Mouse (Mus musculus) lung, embryonic 14.5 days (tissue): Measurements from ENCODE around the gene Hadhb. TPM values are rescaled to one million over a fixed set of nuclear protein-coding genes. Genes with fewer than 3 reads are reported as not detected.
A peak's percentile ranks its signal among the peaks of the same experiment; 100 is the strongest.

ENCODE experiments used
- ATAC-seq: fragments of 200-750 bp; cut with Nextera tagmentation; 2 replicates; pipeline ENCODE4 v1.8.0; 2017; ENCODE audit warnings: mild to moderate bottlenecking, moderate TSS enrichment, moderate library complexity; ENCODE audit not compliant: insufficient read depth
- DNase-seq: peaks from one replicate; pipeline ENCODE4 v3.0.0-alpha.2; 2015
- H3K27ac ChIP-seq: fragments of 300-500 bp; sonication (generic); 2 replicates; pipeline ENCODE4 v1.5.1; 2014; ENCODE audit warnings: low read depth, mild to moderate bottlenecking, moderate library complexity
- H3K27me3 ChIP-seq: fragments of 300-500 bp; sonication (generic); 2 replicates; pipeline ENCODE4 v1.6.1; 2014; ENCODE audit warnings: low read length, control low read depth; ENCODE audit not compliant: insufficient read depth
- H3K36me3 ChIP-seq: fragments of 300-500 bp; sonication (generic); 2 replicates; pipeline ENCODE4 v1.6.1; 2014; ENCODE audit warnings: control low read depth; ENCODE audit not compliant: insufficient read depth
- H3K4me1 ChIP-seq: fragments of 300-500 bp; sonication (generic); 2 replicates; pipeline ENCODE4 v1.6.1; 2014; ENCODE audit warnings: antibody characterized with exemption, control low read depth; ENCODE audit not compliant: insufficient read depth
- H3K4me2 ChIP-seq: fragments of 300-500 bp; sonication (generic); 2 replicates; pipeline ENCODE4 v1.6.1; 2014; ENCODE audit warnings: mild to moderate bottlenecking
- H3K4me3 ChIP-seq: fragments of 300-500 bp; sonication (generic); 2 replicates; pipeline ENCODE4 v1.5.1; 2014; ENCODE audit warnings: low read depth, low read length
- H3K9ac ChIP-seq: fragments of 300-500 bp; sonication (generic); 2 replicates; pipeline ENCODE4 v1.6.1; 2014
- H3K9me3 ChIP-seq: fragments of 300-500 bp; sonication (generic); 2 replicates; pipeline ENCODE4 v1.6.1; 2016; ENCODE audit warnings: low read depth, low read length, control low read depth
- CTCF ChIP-seq: IDR thresholded peaks from 2 replicates; pipeline ENCODE4 v1.5.1; 2016; ENCODE audit warnings: antibody characterized with exemption, low read depth
- WGBS: fragments of 180-500 bp; shearing (Covaris S2); extraction: QIAGEN DNeasy Blood & Tissue Kit; methylation state at CpG from one replicate; pipeline ENCODE4 v1.1.7; 2014; 5-methylcytosine and 5-hydroxymethylcytosine counted together
- polyA plus RNA-seq: library from polyadenylated mRNA; unstranded; fragments of >200 nt; fragmentation: Nextera tagmentation; extraction: Ambion mirVana; gene quantifications from 2 replicates; pipeline ENCODE4 v1.2.1, GENCODE M21; 2014

Hadhb gene
- 124 and 128 TPM in 2 replicates for polyA plus RNA-seq

GRCm38 (mm10) chr5:30154474-30155394, at the start of gene Hadhb, which contains the start of gene Hadha:
Gene Hadhb (plus strand): TSS chr5:30155248.
Gene Hadha (minus strand): TSS chr5:30155162.
- Histone ChIP-seq H3K4me2 (peak within 1 kb of the TSS; percentile 84), H3K36me3 (0 out of 2 replicates have a peak, but pooled peaks cover 3% of the 10 kb centered on the region), H3K27me3 (no peaks in the 10 kb centered on the region), H3K9me3 (no peaks in the 10 kb centered on the region), H3K4me1 (peaks cover 3% of the 10 kb centered on the region; the same call in 1 of the 2 replicates), H3K4me3 (peak within 1 kb of the TSS; percentile 79), H3K27ac (peak within 1 kb of the TSS; percentile 79), H3K9ac (peak within 1 kb of the TSS; percentile 82)
- ATAC-seq (peak; percentile 91), DNase-seq (peak; percentile 94)
- TF ChIP-seq CTCF, result 0 out of 2 replicates have a peak, but pooled peaks have one; percentile 19
- under 1% methylated on average over 53 of the region's 53 CpGs for WGBS

- no peak for TF ChIP-seq CTCF
- Histone ChIP-seq H3K36me3 (no peaks in the 10 kb centered on the region), H3K4me1 (no peaks in the 10 kb centered on the region; the same call in none of the 2 replicates), H3K9ac (peak within 1 kb of the TSS; percentile 42), H3K27ac (no peak within 1 kb of the TSS), H3K4me3 (peak within 1 kb of the TSS; percentile 47), H3K27me3 (peaks cover 44% of the 10 kb centered on the region), H3K4me2 (peak within 1 kb of the TSS; percentile 93), H3K9me3 (no peaks in the 10 kb centered on the region)
- ATAC-seq (no peak), DNase-seq (no peak)
- WGBS, result 2% methylated on average over 29 of the region's 29 CpGs
Measured at GRCm38 (mm10) chr5:30105668-30106300, 49.3 kb upstream of the Hadhb start, which contains the start of gene 3110082J24Rik. Gene 3110082J24Rik (minus strand): TSS chr5:30106086.

- no peak for TF ChIP-seq CTCF
- H3K27me3 ChIP-seq, result peaks cover 54% of the 10 kb centered on the region
Measured at GRCm38 (mm10) chr5:30106756-30107155, 48.3 kb upstream of the Hadhb start.

GRCm38 (mm10) chr5:30107186-30107585, 47.9 kb upstream of the Hadhb start:
- Histone ChIP-seq H3K9ac (no peak overlapping the region), H3K4me3 (no peak overlapping the region), H3K4me1 (no peaks in the 10 kb centered on the region; the same call in none of the 2 replicates), H3K27ac (no peak overlapping the region), H3K9me3 (no peaks in the 10 kb centered on the region), H3K4me2 (no peak overlapping the region), H3K36me3 (no peaks in the 10 kb centered on the region), H3K27me3 (peaks cover 58% of the 10 kb centered on the region)
- TF ChIP-seq CTCF, result no peak
- ATAC-seq (no peak), DNase-seq (no peak)
- WGBS, result 10% methylated on average over 7 of the region's 7 CpGs

More at GRCm38 (mm10) chr5:30106756-30107155, 48.3 kb upstream of the Hadhb start:
- no peak overlapping the region for H3K27ac ChIP-seq
- no peak overlapping the region for H3K4me2 ChIP-seq
- no peaks in the 10 kb centered on the region for H3K9me3 ChIP-seq
- no peaks in the 10 kb centered on the region for H3K36me3 ChIP-seq
- DNase-seq (no peak), ATAC-seq (no peak)
- WGBS, result 18% methylated on average over 2 of the region's 2 CpGs
- no peak overlapping the region for H3K9ac ChIP-seq
- no peaks in the 10 kb centered on the region; the same call in none of the 2 replicates for H3K4me1 ChIP-seq
- no peak overlapping the region for H3K4me3 ChIP-seq

- ATAC-seq (no peak), DNase-seq (no peak)
- Histone ChIP-seq H3K4me1 (no peaks in the 10 kb centered on the region; the same call in none of the 2 replicates), H3K27ac (no peak overlapping the region), H3K4me3 (no peak overlapping the region), H3K27me3 (peaks cover 62% of the 10 kb centered on the region), H3K9ac (no peak overlapping the region), H3K36me3 (no peaks in the 10 kb centered on the region), H3K4me2 (no peak overlapping the region), H3K9me3 (no peaks in the 10 kb centered on the region)
- no peak for TF ChIP-seq CTCF
- WGBS, result 9% methylated on average over 5 of the region's 5 CpGs
Measured at GRCm38 (mm10) chr5:30107611-30108041, 47.4 kb upstream of the Hadhb start.

- Histone ChIP-seq H3K27me3 (peaks cover 66% of the 10 kb centered on the region), H3K9ac (no peak overlapping the region), H3K27ac (no peak overlapping the region), H3K4me3 (no peak overlapping the region), H3K4me1 (no peaks in the 10 kb centered on the region; the same call in none of the 2 replicates), H3K36me3 (no peaks in the 10 kb centered on the region), H3K9me3 (no peaks in the 10 kb centered on the region), H3K4me2 (no peak overlapping the region)
- no peak for TF ChIP-seq CTCF
- WGBS, result 81% methylated on average over 6 of the region's 6 CpGs
- DNase-seq, result no peak
- no peak for ATAC-seq
Measured at GRCm38 (mm10) chr5:30108233-30108632, 46.8 kb upstream of the Hadhb start.
